Mouse (Mus musculus) pancreas, adult 10 weeks (tissue): ENCODE data around the gene Grin2b. TPM values are rescaled to one million over a fixed set of nuclear protein-coding genes. Genes with fewer than 3 reads are reported as not detected.

Source experiments
- polyA plus RNA-seq: library from polyadenylated mRNA; stranded (reverse); fragments of 350-450 nt; fragmentation: Illumina TruSeq; extraction: RNeasy Lipid Tissue Mini Kit (QIAGEN cat#74804); gene quantifications from one replicate; pipeline ENCODE4 v1.2.3, GENCODE M21; 2015; ENCODE audit warnings: low read depth, low replicate concordance; ENCODE audit not compliant: insufficient read depth

Gene Grin2b
- polyA plus RNA-seq = not detected

GRCm38 (mm10) chr6:136173191-136173896 lies at the start of gene Grin2b:
Grin2b (minus strand) TSS chr6:136173511.

Other genes starting within 250 kb of the Grin2b start
- gene Gm8994, start 154.0 kb upstream of the Grin2b start, polyA plus RNA-seq = not detected
- gene E330021D16Rik, start 242.1 kb upstream of the Grin2b start, polyA plus RNA-seq = not detected